Mouse (Mus musculus): ENCODE measurements at regions not wholly inside any gene's neighbourhood (a gene's known extent, or its start where the extent isn't known, plus 50 kb on each side); places are given as distances from the start of the nearest gene placed in this dataset.

GRCm38 (mm10) chr3:157472674-157473073 is 61.3 kb upstream of the Zranb2 start:
- H3K9ac ChIP-seq: no peak overlapping the region
- ATAC-seq (ENCODE audit: low FRiP score, low read depth): no peak

DNA sequence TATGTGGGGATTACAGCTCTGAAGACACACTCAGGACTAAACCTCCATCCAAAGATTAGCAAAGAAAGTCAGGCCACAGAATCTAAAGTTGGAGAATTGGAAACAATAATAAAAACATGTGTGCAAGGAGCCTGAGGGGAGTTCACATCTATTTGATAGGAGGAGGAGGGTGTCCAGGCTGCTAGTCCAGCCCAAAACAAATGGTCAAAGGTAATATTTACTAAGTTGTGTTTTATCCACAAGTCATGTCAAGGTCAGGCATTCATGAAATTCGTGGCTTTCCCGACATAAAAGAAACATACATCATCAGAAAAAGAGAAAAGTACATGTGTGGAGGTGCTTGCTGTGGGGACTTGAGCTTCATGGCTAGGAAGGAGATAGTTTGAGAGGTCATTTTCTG is 56.2 kb upstream of the Zranb2 start:
- no peak overlapping the region for H3K27ac ChIP-seq (replicated peaks)
- no peaks in the 10 kb centered on the region for H3K36me3 ChIP-seq
- no peaks in the 10 kb centered on the region for H3K4me1 ChIP-seq (replicated peaks)
- WGBS: 79% methylated on average over 2 of the region's 2 CpGs
- no peak overlapping the region for H3K4me2 ChIP-seq
- no peaks in the 10 kb centered on the region for H3K9me3 ChIP-seq
- ATAC-seq (ENCODE audit: low FRiP score, low read depth): no peak
- H3K4me3 ChIP-seq: no peak overlapping the region
- no peaks in the 10 kb centered on the region for H3K27me3 ChIP-seq
- H3K9ac ChIP-seq: no peak overlapping the region

More at GRCm38 (mm10) chr3:157472674-157473073, 61.3 kb upstream of the Zranb2 start:
- Histone ChIP-seq H3K4me3 (no peak overlapping the region), H3K27ac (replicated peaks) (no peak overlapping the region), H3K4me1 (replicated peaks) (no peaks in the 10 kb centered on the region), H3K4me2 (no peak overlapping the region), H3K36me3 (no peaks in the 10 kb centered on the region), H3K9me3 (no peaks in the 10 kb centered on the region), H3K27me3 (no peaks in the 10 kb centered on the region)
- 75% methylated on average over 5 of the region's 5 CpGs for WGBS

Measured in hindbrain, embryonic 15.5 days (tissue).